Mouse (Mus musculus): ENCODE measurements around the gene Abracl.

Abracl gene

DNA sequence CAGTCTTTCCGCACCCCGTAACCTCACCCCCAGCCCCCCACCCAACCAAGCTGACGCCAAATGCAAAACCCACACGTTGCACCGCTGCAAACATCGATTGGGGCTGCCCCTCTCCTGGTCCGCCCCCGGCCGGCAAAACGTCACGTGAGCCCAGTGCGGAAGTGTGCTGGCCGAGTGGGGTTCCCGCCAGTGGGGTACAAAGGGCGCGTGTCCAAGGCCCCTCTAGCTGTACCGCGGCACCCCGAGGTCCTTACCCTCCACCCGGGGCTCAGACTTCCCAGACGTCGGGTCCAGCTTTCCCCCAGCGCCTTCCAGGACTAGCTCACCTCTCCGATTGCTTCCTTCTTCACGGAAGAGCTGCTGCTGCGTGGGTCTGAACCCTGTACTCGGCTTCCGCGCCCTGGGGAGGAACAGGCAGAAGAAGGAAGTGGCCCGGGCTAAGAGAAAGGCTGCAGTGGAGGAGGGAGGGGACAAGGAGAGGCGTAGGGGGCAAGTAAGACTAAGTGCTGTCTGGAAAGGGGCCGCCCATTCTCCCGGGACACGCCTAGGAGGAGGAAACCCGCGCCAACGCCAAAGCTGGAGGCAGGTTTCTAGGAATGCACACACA lies at the start of gene Abracl:
Gene Abracl, minus strand, starts transcription at position 548 of the 607 bp plus-strand sequence.
- peak; percentile 88 for DNase-seq (ENCODE audit: low read depth, low spot score)

DNA sequence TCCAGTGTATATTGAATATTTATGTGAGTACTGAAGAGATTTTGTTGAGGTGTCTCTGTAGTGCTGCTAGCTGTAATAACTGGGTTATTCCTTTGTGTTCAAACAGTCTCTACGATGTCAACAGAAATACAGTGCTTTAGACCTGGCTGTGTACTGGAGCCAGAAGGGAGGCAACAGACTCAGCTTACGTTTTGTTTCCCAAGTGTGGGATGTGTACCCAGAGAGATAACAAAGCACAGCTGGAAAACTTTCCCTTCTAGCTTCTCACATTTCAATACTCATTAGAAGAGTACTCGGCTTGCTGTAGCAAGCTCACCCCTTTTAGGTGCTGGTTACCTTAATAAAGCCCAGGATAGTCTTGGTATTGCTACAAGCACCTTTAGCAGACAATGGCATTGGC lies 49.8 kb upstream of the Abracl start:
- DNase-seq (ENCODE audit: low read depth, low spot score) = no peak

DNA sequence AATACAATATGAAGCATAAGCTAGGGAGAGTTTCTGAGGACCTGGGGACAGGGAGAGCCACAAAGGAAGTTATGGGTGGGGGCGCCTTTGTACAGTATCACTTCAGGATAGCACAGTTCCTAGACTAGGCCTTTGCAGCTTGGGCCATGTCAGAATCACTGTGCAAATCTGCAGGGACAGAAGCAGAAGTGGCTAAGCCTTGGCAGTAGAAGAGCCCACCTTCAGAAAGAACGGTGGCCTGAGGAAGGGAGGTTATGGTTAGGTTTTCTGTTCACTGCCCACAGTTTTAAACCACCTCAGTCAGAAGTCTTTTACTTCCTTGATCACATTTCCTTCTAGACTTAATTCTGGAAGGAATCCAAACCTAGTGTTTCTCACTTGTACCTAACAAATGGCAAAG lies 47.5 kb upstream of the Abracl start:
- DNase-seq (ENCODE audit: low read depth, low spot score) = no peak

DNA sequence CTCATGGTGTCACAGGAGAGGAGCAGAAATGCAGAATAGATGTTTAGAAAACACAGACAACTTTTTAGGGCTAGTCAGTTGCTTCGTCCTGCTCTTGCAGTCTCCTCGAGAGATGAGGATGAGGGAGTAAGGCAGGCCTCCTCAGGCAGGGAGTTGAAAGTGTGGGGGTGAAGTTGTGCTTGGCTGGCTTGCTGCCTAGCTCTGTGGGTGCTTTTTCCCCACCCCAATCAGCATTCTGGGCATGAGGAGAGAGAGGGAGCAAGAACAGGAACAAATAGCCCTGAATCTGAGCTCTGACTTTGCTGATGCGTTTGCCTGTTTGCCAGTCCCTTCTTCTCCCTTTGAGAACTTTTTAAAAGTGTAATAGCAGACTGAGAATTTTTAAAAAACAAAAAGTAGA lies 47.1 kb upstream of the Abracl start:
- no peak for DNase-seq (ENCODE audit: low read depth, low spot score)

DNA sequence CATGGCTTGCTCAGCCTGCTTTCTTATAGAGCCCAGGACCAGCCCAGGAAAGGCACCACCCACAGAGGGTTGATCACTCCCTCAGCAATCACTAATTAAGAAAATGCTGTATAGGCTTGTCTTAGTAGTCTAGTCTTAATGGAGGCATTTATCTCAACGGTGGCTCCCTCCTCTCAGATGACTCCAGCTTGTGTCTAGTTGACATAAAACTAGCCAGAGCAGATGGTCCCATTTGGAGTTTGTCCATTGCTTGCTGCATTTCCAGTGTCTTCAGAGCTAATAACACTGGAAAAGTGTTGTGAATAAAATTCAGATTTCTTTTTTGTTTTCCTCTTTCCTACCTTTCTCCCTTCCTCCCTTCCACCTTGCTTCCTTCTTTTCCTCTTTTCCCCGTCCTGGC lies 46.5 kb upstream of the Abracl start:
- DNase-seq (ENCODE audit: low read depth, low spot score) = no peak

DNA sequence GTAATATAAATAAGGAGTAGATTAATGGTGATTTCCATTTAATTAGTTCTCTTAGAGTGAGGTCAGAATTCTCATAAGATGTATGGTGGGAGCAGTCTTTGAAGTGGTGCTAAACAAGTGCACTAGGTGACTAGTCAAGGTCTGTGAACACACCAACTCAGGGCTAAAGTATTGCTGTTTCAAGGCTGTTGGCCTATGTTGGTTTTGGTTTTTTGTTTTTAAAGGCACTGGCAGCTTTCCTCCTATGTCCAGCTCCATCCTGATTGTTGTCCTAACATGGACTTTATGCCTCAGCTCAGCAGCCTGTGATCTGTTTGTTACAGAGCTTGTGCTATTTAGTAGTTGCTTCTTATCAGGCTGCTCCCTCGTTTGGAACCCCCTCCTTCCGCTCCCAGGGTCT lies 45.8 kb upstream of the Abracl start:
- no peak for DNase-seq (ENCODE audit: low read depth, low spot score)

DNA sequence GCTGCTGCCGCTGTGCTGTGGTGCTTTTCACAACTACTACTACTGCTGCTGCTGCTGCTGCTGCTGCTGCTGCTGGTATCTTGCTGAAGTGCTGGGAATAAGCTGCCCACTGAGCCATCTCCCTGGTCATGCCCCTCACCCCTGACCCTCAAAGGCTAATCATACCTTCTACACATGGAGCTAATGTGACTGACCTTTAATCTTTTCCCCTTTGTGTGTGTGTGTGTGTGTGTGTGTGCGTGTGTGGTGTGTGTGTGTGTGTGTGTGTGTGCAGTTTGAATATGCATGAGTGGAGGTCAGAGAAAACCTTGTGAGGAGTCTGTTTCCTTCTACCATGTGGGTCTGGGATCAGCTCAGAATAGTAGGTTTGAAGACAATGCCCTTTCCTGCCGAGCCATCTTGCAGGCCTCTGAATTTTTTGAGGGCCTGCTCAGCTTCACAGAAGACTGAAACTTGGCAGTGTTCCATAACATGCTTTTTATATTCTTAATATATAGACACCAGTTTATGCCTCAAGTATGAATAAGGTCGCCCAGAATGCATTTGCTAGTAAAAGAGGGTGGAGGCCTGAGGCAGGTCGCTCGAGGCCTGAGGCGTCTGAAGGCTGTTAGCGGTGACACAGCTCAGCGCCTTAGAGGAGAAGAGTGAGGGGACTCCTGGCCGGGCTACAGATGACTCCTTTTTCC lies 44.8 kb upstream of the Abracl start:
- no peak for DNase-seq (ENCODE audit: low read depth, low spot score)

DNA sequence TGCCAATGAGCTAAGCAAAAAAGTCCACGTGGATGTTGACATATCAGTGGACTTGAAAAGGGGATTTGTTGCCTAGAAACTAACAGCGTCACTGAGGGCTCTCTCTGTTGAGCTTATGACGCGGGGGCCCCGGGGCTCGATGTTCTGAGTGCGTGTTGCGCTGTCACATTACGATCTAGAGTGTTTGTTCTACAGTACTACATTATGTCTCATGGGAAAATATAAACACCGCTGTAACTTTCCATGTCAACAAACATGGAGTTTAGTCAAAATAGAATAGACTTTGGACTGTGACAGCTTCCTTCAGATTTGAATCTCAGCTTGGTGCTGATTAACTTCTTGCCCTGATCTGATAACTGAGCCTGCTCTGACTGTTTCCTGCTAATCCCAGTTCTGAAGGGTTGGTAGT lies 42.9 kb upstream of the Abracl start:
- DNase-seq (ENCODE audit: low read depth, low spot score) = no peak

DNA sequence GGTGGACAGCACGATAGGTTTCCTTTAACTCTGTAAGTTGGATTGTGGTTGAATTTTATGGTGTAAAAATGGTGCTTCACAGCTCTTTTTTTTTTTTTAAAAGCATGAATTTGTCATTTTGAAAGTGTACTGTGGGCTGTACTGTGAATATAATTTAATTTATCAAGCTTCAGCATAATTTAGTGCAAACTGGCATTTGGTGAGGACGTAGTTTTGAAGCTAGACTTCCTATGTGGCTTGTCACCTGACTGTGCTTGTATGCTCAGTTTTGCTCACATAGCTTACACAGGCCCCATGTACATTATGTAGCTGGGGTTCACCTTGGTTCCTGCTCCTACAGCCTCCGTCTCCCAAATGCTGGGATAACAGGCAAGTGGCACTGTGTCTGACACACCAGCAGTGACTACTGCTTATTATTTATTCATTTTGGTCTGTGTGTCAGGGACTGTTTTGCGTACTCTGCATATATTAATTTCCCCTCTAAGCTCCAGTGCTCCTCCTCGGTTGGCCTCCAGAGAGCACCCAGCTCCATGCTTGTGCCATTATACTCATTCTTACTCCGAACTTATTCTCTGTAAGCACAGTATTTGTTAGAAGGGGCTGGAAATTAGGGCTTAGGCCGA lies 41.6 kb upstream of the Abracl start:
- no peak for DNase-seq (ENCODE audit: low read depth, low spot score)

DNA sequence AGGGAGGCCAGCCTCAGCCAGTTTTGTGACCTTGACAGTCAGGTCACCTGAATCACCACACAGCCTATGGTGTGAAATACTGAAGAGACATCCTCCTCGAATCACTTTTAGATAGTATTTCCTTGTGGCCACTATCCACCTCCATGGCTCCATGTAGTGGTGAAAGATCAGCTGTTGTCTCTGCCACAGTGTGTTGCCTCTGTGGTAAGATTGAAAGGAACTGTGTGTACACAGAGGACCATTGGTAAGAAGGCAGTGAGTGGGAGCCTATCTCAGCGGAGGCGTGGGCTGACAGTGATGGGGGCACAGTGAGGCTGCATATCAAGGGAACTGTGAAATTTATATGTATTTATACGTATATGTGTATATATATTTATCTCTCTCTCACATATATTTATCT lies 38.4 kb upstream of the Abracl start:
- no peak for DNase-seq (ENCODE audit: low read depth, low spot score)

DNA sequence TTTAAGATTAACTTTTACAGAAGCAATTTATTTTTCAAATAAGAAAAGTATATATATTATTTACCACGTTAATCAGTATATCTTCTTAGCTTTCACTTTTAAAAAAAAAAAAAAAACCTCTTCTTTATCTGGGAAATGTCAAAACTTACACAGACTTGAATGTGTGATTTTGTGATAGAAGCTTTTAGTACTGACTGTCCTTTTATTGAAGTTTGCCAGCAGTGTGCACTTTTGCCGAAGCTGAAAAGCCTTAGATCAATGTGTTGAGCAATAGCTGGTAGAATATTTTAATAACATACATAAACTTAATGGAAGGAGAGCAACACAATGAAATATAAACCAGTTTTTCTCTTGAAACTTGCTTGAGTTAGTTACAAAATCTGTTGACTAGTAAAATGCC lies 37.7 kb upstream of the Abracl start:
- DNase-seq (ENCODE audit: low read depth, low spot score) = no peak

DNA sequence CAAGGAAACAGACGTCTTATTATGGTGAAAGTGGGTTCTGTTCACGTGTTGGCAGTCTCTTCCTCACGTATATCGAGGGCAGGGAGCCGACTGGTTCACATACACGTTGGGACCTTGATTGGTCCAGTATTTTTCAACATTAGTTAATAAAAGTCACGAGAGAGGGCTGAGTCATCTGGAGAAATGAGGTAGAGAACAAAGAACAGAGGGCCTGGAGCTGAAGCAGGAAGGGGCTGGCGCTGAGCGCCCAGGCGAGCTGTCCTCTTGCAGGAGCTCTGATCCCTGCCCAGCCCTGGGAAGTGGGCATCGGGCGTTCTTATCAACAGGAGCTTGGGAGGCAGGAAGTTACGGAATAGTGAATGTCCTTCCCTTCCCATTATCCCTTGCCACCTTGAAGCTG lies 36.7 kb upstream of the Abracl start:
- no peak for DNase-seq (ENCODE audit: low read depth, low spot score)

DNA sequence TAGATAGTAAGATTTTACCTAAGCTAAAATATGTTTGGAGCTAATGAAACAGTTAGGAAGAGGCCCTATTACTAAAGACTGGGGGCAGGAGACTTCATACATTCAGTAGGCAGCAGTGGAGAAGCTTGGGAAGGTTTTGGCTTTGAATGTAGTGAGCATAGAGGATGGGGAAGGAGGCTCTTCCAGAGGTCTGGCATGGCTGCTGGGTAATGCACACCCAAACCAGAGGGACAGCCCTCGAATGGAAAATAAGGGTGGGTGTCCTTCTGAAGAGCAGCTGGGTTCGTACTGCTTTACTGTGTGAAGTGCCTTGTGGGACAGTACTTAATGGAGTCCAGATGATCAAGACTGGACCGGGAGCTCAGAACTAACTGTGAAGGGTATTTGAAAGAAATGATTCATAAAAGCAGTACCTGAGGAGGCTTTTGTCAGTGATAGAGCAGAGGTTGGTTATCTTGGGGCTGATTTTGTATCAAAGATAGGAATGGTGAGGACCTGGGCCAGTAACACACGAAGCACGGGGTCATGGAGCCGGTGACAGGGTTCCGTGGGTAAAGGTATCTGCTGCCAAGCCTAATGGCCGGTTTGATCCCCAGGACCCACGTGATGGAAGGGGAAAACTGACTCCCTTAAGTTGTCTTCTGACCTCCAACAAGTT lies 35.7 kb upstream of the Abracl start:
- DNase-seq (ENCODE audit: low read depth, low spot score) = no peak

DNA sequence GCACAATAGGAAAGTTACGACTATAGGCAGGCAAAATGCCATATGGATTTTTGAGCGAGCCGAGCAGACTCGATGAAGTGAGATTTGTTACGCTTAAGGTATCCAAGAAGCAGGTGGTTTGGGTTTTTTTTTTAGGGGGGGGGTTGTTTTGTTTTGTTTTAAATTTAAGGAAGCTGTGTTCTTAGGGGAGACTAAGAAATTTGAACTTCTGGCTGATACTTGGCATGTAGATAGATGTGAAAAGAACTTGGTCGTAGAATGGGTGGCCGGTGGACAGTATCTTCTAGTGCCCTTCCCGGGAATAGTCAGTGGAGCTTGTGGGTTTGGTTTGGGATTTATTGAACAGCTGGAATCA lies 33.3 kb upstream of the Abracl start:
- peak; percentile 12 for DNase-seq (ENCODE audit: low read depth, low spot score)

DNA sequence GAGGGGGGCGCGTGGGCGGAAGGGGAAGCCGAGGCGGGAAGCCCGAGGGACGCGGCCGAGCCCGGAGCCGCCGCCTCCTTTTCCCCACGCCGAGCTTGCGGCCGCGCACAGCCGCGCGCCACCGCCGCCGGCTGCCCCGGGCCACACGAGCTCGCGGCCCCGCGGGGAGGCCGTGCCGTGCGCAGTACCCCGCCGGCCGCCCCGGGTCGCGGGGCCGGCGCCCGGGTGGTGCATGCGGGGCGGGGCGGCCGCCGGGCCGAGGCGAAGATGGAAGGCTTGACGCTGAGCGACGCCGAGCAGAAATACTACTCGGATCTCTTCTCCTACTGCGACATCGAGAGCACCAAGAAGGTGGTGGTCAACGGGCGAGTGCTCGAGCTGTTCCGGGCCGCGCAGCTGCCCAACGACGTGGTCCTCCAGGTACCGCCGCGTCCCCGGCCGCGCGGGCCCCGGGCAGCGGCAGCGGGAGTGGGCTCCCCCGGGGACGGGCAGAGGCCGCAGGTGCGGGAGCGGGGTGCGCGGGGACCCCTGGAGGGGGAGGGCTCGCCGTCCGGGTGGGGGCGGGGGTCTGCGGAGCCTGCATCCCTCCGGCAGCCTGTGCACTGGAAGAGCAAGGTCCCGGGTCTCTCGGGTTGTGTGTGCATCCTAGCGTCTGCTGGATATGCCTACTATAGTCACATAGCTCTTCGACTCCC lies 32.8 kb upstream of the Abracl start, which contains the start of gene Reps1:
Gene Reps1, plus strand, starts transcription at position 166 of the 695 bp plus-strand sequence.
- peak; percentile 38 for DNase-seq (ENCODE audit: low read depth, low spot score)

DNA sequence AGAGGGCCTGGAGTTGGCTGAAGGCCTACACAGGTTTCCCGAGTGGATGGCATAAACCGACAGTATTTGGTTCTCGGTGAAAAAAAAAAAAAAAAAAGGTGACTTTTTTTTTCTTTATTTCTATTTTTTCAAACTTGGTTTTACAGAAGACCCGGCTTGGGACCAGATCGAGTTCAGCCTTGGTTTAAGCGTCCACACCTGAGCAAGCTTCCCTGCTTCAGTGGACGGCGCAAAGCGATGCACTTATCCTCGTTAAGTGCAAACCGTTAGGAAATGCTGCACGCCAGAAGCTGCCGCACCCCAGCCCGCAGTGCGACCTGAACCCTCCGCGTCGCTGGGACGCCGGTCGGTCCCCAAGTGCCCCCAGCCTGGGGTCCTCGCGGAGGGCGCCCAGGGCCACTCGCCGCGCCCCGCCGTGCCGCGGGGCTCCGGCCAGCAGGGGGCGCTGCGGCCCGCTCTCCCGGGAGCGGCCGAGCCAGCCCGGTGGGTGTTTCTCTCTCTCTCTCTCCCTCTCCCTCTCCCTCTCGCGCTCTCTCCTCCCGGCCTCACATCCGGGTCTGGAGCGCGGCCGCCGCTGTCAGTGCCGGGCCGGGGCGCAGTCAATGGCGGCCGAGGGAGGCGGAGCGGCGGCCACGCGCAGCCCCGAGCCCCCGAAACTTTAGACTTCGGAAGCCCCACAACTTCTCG lies 32.1 kb upstream of the Abracl start:
- DNase-seq (ENCODE audit: low read depth, low spot score) = peak; percentile 86

DNA sequence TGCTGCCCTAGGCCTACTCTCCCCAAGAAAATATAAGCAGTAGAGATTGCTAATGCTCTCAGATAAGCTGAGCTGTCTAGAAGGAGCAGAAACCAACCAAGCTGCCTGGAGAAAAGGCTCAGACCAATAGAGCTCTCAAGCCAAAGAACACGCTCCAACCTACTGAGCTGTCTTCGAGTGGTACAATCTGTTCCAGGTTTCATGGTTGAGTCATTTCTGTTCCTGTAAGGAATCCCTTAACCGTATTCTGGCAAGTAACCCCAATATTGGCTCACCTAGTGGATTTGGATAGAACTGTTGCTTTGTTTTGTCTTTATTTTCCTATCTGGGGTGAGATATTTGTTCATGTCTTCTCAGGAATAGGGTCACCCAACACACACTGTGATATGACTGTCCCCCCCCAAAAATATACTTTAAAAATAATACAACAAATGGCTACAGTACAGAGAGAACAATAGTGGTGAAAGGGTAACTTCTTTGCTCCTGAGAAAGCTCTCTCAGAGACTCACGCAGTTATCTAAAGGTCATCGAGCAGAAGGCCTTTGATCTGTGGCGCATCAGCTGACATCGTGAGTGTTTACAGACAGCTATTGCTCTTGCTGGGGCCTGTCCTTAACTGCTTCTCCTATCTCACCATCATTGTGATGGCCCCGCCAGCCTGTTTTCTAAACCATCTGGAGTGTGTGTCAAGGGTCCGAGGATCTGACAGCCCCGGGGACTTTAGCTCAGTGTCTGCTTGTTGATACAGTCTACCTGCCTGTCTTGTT lies 24.5 kb upstream of the Abracl start:
- no peak for DNase-seq (ENCODE audit: low read depth, low spot score)

DNA sequence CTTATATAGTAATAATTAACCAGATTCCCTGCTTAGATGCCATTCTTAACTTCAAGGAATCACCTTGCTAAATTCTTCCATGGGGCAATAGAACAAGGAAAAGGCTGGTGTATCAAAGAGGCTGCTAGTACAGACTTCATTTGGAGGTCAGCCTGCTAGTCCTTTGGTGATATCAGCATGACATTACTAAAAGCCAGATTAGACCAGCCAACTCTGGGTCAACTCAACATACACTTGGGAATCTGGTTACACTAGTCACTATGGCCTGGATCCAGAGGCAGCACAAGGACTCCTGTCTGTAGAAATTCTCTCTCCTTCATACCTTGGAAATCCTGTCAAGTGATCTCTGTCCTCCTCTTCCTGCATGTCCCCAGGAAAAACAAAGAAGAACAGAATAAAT lies 23.3 kb upstream of the Abracl start:
- DNase-seq (ENCODE audit: low read depth, low spot score) = no peak

DNA sequence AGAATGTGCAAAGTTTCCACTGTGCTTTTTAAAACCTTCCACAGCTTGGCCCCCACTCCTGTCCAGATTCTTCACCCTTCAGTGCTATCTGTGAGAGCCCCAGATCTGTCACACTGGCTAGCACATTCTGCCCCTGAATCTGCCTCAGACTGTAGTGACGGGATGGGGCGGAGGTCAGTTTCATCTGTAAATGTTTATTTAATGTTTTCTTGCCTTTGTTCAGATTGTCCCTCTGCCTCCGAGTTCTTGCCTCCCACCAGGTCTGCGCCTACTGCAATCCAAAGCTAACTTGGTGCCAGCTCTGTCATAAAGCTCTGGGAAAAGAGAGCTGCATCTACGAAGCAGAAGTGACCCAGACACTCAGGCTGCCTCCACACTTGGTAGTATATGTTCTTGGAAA lies 13.8 kb upstream of the Abracl start:
- DNase-seq (ENCODE audit: low read depth, low spot score) = no peak

DNA sequence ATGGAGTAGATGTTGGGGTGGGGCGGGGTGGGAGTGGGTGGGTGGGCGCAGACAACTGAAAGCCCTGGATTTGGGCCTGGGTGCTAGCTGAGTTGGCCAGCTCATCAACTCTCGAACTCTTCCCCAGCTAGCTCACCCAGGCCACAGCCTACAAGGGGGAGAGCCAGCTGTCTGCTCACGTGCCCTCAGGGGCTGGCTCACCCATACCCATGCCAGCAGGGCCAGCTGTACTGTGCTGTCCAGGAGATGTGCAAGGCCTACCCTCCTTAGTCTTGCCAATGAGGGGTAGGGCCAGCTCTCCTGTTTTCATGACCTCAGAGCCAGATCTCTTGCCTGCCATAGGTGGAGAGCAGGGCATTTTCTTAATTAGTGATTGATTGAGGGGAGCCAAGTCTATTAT lies 11.3 kb upstream of the Abracl start:
- no peak for DNase-seq (ENCODE audit: low read depth, low spot score)

DNA sequence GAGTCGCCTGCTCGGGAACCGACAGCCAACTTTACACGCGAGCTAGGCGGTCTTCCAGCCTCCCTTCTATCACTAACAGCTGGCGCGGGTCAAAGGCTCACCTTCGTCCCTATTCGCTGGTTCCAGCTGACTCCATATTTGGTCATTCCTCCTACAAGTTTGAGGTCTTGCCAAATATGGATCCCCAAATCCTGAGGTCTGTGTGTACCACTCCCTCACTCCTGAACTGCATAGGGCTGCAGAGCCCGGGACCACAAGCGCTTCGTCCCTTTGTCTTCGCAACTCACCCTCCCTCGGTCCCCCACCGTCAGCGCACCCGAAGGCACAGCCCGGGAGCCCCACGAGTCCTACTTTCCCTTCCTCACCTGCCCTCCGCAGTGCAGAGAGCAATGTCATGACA lies 776 bp downstream of the Abracl start:
- peak; percentile 86 for DNase-seq (ENCODE audit: low read depth, low spot score)

Measured in mesoderm, embryonic 11.5 days (tissue).